Mouse (Mus musculus) cerebellum, postnatal 36 days (tissue): ENCODE data around the gene Tlr9.

Source experiments
- DNase-seq, 2 experiments: peaks; one replicate each; pipeline ENCODE4 v3.0.0; 2021 to 2022; ENCODE audit warnings: mixed read lengths in 2 of 2

The Tlr9 gene

DNA sequence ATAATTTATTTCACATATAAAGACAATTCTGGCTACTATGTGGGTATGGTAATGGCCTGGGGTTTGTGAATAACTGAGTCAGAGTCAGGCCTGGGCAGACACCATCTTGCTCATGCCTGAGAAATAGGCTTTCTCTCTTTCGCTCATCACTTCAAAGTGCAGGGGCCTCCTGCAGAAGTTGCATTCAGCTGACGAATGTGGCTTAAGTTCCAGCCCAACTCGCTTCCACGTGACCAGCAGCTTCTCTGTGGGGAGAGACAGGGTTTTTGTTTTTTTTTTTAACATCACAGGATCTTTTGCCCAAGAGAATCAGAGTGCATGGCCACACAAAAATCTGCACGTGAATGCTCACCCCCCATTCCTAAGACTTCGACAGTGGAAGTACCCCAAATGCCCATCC, 11.6 kb downstream of the Tlr9 start:
- DNase-seq, result no peak

DNA sequence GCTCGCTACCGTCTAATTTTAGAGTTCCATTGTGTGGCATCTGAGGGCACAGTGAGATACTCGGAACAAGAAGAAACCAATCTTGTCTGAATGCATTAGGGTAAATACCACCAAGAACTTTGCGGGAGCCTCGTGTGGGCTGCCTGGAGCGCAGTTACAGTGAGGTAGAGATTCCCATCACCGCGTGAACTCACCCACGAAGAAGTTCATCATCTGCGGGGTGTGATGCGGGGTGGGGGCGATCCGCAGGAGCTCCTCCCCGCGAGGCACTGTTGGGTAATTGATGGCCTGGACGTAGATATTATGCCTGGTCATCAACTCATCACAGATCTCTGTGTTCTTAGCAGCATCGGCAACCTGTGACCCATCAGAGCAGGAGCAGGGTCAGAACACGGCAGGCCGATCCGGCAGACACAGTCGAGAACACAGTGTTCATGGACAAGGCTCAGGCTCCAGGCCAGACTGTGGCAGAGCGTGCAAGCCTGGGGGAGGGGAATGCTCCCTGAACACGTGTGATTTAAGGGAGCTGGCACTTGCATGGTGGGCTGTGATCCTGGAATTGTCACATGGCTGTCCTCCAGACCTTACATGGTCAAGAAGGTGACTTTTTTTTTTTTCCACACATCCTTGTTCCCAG, 12.9 kb downstream of the Tlr9 start:
- no peak for DNase-seq

DNA sequence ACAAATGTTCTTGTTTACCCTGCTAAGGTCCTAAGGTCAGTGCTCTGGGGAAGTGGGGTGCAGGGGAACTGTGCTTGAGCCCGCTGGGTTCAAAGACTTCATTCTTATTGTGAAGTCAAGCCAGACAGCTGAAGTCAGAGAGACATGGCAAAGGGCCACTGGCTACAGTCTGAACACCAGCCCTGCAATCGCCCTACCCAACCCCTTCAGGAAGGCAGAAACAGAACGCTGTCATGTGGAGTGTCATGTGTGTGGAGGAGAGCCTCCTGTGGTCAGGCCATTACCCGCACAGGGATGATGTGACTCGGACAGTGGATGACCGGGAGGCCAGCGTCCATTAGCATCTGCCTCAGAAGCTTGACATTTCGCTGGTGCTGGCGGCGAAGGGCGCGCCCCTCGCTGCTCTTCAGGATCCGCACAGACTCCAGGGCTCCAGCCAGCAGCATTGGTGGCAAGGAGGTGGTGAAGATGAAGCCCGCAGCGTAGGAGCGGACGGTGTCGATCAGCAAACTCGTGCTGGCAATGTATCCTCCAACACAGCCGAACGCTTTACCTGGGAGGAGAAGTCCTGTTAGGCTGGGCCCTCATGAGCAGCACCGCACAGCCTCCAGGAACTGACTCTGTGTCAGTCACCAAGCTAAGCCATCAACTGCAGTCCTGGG, 13.9 kb downstream of the Tlr9 start:
- DNase-seq, result no peak

DNA sequence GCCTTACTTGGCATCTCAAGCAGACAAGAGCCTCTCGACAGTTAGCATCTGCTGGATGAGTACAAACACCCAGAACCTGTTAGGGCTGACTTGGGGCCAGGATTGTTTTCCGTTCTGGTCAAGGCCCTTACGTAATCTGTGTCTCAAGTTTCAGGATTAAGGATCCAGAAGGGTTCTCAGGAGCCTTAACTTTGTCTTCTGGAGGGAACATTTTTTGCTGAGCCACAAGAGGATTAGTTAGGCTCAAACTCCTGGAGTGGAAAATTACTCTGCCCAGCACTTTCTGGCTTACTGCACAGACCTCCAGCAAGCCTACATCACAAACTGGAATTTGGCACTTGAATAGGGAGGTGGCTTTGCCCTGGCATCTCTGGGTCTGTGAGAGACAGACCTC, 14.4 kb downstream of the Tlr9 start:
- no peak for DNase-seq

DNA sequence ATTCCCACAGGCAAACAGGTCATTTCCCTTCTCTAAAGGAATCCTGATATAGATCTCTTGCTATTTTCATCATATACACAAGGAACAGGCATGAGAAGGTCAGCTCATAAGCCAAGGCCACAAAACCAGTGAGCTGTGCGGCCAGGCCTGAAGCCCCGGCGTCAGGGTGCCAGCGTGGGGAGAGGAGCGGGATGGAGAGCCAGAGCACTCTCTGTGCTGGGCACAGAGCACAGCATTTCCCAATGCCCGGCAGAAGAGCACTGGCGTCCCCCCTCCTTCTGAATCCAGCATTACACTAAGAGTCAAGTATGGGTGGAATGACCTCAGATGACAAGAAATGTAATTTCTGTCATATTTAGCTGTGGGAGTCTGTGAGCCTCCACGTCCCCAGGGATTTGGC, 15.0 kb downstream of the Tlr9 start:
- no peak for DNase-seq

DNA sequence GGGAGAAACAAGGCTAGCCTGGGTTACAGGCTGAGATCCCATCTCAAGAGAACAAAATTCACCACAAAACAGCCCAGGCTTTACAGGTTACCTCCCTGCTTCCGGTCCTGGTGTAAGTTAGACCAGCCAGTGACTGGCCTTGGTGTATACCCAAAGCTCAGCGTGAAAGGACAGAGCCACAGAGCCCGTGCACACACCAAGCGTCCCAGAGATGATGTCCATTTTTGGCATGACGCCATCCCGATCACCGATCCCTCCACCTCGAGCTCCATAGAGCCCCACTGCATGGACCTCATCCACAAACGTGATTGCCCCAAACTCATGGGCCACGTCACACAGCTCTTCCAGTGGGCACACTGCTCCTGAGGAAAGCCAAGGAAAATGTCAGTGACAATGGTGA, 15.5 kb downstream of the Tlr9 start:
- no peak for DNase-seq

DNA sequence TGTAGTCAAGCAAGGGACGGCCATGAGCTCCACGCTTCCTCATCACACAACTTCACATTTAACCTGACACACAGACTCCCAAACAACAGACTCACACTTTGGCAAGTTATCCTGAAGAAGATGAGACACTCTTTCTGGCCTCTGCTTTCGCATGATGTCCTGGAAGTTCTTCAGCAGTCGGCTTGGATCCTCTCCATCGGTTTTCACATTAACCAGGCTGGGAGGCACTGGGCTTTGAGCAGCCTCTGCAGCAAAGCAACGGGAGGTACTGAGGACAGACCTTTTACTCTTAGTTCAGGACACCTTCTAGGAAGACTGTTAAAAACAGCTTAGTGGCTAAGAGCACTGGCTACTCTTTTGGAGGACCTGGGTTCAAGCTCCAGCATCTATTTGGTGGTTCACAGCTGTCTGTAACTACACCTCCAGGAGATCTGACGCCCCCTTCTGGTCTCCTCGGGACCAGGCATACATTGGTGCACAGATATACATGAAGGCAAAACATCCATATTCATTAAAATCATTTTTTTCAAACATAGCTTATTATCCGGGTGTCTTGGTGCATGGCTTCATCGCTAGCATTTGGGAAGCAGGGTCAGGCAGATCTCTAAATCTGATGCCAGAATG, 19.3 kb downstream of the Tlr9 start:
- no peak for DNase-seq

DNA sequence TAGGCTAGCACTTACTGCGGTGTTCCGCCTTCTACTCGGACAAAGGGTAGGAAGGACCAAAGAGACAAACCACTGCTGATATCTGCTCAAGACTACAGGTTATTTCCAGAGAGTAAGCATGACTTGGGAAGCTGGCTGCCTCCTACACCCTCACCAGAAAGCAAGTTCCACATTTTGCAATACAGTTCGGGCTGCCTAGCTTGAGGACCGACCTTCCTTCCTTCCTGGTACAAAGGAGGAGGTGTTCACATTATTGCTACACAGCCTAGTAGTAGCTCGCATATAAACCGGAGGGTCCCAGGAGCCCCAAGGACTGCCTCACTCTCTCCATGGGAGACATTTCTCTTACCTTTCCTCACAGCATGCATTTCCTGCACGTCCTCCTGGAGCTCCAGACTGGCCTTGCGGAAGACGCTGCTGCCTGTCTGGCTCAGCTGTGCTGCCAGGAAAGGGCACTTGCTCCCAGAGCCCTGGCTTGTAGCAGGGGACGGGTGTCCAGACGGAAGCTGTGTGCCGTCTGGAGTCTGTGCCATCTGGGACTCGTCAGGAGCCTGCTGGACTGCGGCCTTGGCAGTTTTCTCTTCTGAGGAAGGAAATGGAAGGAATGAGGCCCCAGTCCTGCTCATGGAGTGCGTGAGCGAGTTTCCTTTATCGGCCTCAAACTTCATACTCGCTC, 20.6 kb downstream of the Tlr9 start:
- DNase-seq, result peak; percentile 78 to 83

DNA sequence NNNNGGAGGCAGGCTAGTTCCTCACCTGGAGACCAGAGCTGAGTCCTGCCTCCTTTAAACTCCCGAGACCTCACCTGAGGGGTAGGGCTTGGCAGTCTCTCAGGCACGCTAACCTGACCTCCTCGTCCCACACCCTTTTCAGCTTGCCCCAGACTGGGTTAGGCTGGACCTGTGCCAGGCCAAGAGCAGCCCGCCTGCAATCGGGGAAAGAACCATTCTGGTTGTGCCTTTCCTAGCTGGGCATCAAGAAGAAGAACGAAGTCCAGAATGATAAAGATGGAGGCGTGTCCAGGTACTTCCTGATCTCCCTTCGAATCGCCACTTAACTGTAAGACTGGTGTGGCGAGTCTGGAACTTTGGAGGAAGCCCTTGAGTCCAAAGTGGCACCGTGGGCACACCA, 27.2 kb downstream of the Tlr9 start:
- no peak for DNase-seq

DNA sequence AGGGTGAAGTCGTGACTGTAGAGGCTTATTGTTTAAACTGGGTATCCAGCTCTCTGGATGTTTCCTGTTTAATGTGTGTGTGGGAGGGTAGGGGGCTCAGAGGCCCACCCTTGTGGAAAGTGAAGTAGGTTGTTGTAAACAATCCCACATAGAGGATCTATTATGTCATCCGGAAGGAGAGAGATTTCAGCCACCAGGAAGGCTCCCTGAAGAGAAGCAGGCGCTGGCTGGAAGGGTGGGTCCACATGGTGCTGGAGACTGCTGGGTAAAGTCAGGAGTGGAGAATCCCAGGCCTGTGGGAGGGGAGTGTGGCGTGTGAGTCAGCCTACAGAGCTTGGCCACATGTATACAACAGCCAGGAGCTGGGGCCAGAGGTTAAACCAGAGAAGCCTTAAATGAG, 27.8 kb downstream of the Tlr9 start:
- no peak for DNase-seq

DNA sequence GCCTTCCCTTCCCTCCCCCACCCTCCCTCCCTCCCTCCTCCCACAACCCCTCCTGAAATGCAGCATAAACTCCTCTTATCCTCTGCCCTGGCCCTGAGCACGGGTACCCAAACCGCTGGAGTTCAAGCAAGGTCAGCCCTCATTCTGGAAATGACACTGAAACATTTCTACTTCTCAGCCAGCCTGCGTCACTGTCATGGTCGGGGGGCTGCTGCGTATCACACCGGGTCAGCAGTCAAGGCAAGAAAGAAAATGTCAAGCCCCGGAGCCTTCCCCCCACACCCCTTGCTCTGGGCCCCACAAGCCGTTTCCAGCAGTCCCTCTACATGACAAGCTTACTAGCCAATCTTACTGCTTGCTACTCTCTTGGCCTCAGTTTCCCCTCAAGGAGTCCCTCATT, 28.7 kb downstream of the Tlr9 start:
- no peak for DNase-seq

DNA sequence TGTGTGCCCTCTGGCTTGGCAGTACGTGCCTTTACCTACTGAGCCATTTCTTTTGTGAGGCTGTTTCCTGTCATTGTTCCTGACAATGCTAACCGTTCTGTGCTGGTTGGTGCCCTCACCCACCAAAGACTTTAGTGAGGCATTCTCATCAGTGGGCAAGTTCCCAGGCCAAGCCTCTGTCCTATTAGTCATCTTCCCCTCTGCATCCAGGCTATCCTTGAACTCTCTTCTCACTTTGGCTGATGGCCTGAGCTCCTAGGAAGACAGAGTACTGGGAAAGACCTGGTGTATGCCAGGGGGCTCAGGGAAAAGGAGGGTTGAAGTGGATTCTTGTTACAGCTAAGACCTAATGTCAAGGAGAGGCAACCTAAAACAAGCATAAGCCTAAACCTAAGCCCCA, 31.6 kb downstream of the Tlr9 start:
- DNase-seq, result no peak

DNA sequence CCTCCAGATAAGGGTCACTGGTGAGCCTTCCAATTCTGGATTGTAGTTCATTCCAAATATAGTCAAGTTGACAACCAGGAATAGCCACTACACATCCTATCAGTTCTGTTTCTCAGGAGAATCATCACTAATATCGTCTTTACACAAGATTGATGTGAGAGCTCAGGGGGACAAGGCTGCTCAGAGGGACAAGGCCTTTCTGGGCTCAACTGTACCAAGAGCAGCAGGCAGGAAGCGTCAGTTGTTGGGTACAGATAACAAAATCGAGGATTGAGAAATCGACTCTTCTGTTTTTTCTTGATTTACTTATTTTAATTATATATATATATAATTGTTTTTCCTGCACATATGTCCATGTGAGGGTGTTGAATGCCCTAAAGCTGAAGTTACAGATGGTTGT, 36.0 kb downstream of the Tlr9 start:
- DNase-seq, result no peak

DNA sequence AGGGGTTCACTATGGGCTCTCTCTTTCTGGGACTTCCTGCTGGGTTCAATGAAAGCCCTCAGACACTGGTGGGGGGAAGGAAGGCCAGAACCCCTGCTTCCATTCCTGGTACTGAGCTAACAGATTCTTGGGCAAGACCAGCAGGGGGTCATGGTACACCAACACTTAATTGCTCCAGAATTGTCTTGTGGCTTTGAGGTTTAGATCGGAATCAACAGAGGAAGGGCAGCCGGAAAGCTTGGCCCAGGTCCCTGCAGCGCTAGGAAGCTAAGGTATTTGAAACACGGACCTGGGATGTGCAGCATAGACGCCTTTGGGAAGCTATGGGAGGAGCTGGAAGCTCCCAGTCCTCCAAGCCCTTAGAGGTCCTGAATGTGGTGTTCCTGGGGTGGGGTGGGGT, 36.6 kb downstream of the Tlr9 start:
- no peak for DNase-seq

DNA sequence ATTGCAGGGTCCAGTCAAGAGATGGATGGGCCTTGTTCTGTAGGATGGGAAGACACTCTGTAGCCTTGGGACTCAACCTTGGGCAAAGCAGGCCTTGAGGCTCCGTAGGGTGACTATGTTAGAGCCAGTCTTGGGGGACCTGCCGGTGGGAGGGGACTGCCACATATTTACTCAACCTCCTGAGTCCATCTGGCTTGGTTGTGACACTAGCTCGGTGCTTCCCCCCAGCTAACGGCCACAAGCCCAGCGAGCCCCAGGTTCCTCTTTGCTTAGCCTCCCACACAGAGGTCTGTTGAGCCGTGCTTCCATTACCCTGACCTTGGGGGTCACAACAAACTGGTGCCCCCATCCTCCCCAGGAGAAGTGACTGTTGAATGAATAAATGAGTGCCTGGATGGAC, 38.7 kb downstream of the Tlr9 start:
- no peak for DNase-seq

DNA sequence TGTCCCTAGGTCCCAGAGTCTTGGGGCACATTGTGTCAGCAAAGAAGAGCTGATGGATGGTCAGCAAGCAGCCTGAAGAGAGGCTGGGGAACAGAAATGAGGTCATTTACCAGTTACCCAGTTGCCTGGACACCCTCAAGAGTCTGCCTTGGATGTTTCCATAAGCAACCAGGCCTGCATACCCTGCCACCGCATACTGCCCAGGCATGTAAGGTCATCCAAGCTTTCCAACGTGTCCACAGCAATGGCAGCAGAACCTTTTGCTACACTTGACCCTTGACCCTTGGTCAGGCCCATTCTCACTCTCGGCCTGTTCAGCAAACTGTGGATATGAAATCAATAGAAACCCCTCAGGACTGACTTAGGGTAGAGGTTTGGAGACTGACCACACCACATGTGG, 39.1 kb downstream of the Tlr9 start:
- no peak for DNase-seq

DNA sequence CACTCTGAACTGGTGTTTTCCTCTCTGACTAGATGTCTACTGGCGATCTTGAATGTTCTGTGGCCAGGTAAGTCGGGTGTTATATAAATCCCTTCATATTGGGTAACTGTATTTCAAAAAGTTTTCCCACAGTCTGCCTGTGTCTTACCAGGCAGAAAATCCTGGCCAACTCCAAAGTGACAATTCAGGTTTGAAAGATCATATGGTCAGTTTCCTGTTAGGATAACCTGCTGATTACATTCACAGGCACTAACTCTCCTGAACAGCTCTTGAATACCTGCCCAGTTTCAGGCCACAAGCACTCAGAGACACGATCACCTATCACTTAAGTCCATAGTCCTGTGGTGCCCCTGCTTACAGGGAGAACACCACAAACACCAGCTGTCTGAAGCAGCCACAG, 39.7 kb downstream of the Tlr9 start:
- DNase-seq, result no peak

DNA sequence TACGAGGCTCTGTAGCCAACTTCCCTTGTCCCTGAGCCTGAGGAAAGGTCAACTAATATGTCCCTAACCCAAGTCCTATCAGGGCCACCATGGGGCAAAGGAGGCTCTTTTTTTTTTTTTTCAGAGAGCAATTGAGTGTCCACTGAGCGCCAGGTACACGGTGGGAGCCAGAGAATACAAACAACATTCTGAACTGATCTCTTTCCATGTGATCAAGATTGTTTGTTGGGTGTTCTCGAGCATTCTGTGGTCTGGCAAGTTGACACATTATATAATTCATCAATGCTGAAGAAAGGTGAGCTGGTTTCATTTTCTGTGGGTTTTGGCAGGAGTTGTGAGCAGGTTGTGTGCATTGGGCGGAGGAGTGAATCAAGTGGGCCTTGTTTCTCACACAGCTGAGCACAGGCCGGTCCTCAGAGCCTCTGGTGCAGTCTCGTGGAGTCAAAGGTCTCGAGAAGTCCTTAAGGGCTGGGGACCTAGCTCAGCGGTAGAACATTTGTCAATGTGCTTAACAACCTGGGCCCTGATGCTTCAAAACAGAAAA, 41.1 kb downstream of the Tlr9 start:
- no peak for DNase-seq

DNA sequence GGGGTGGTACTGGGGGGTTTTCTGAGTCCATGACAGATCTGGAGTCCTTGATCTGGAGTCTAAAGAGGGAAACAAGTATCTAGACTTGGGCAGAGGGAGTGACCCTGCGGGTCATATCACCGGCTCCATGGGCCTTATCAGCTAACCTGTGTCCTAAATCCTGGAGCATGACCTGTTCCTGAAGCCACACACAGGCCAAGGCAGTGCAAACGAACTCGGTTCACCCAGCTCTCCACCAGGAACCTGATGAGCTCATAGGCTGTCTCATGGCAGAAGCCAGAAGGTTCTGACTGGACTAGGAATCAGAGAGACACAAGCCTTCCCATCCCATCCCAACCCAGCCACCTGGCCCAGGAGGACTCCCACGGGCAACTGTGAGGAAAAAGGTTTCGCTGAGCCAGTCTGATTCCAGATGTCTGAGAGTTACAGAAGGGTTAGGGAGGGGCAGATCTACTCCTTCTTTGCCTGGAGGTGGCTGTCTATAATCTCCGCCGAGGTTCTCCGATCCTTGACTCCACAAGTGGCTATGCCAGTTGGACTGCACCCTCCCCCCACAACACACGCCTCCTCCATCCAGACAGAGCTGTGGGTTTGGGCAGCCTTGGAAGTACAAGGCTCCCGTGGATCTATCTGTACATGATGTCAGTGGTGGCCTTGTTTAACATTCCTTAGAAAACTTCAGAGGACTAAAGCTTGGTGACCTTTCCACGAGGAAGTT, 43.1 kb downstream of the Tlr9 start:
- DNase-seq, result no peak

DNA sequence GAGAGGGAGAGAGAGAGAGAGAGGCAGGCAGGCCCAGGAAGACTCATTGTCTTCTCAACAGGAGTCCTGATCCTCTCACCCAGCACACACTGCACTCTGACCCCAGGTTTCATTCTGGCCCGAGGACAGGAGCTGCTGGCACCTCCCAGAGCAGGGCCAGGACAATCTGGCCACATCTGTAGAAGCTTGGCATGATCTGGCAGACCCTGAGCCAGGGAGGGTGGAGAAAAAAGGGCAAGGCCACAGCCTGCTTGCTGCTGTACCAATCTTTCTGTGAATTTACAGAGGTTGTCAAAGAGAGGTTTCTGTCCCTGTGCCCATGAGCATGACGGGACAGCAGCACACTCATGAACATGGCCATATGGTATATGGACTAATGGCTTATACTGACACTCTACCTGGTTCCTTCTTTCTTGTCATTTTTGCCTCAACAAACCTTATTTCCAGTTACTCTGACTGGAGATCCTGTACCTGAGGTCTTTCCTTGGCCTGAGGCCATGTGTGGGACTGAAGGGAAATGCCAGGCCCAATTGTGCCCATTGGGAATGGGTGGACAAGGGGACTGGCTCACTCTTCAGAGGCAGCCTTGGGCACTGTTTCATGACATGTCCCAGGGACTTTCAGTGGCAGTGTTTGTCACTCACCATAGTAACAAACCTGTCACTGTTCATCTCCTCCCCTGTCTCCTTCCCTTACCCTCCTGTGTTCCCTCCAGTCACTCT, 44.7 kb downstream of the Tlr9 start:
- DNase-seq, result no peak

DNA sequence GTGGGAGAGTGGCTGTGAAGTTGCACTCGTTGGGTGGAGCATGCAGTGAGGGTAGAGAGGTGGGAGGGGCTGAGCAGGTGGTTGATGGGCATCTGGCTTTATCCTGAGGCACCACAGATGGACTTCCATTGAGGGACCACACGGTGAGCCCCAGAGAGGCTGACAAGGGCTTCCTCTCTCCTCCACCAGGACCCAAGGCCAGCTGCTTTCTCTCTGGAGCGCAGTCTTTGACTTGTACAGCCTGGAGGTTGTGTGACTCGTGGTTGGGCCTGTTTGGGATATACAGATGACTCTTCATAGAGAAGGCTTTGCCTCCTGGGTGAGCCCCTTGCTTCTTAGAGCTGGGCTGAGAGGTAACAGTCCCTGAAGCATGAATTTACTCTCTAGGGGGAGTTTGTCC, 46.0 kb downstream of the Tlr9 start:
- DNase-seq, result no peak

DNA sequence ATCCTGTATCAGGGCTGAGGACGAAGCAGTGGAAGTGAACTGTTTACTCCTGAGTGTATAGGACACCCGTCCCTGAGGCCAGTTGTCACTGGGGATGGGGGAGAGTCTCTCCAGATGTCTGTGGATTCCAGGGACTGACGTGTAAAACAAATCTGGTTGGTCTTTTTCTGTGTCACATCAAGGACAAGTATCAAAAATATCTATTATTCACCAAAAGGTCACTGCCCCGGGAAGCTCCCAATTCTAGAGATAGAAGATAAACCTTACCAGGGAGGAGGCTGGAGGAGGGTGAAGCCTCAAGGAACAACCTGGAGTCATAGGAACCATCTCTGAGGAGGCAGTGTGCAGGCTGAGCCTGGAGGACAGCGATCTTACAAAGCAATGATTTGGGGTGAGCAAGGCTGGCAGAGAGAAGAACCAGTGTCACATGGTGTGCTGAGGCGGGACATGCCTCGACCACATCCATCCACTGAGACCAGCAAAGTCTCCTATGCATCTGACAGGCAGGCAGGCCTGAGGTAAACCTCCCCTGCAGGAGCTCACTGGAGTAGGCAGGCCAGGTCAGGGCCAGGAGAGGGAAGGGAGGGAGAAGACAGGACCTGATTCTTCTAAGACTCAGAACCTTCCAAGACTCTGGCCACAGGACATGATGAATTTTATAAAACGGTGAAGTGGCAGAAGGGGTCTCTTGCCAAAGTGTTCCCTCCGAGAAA, 46.8 kb downstream of the Tlr9 start:
- DNase-seq, result no peak
